Mouse (Mus musculus) thymus, adult 2 months (tissue): Measurements from ENCODE around the gene Rsrc1. TPM values are rescaled to one million over a fixed set of nuclear protein-coding genes. Genes with fewer than 3 reads are reported as not detected.

Source experiments
- DNase-seq: peaks from one replicate; pipeline ENCODE4 v3.0.0; 2021
- H3K27ac ChIP-seq: fragments of 200-500 bp; 2 replicates; pipeline ENCODE4 v1.5.1; 2012; ENCODE audit warnings: low read length, control low read depth; ENCODE audit not compliant: control insufficient read depth, insufficient read depth
- H3K27me3 ChIP-seq: fragments of 200-500 bp; 2 replicates; pipeline ENCODE4 v1.6.1; 2012; ENCODE audit warnings: mild to moderate bottlenecking, low read length, moderate library complexity, mixed read lengths; ENCODE audit not compliant: control insufficient read depth, insufficient read depth
- H3K36me3 ChIP-seq: fragments of 200-500 bp; 2 replicates; pipeline ENCODE4 v1.6.1; 2012; ENCODE audit warnings: mild to moderate bottlenecking, low read length, moderate library complexity; ENCODE audit not compliant: control insufficient read depth, insufficient read depth
- H3K4me1 ChIP-seq: fragments of 200-500 bp; replicated peaks from 2 replicates; pipeline ENCODE4 v1.6.1; 2012; ENCODE audit warnings: low read length; ENCODE audit not compliant: control insufficient read depth, insufficient read depth
- H3K4me3 ChIP-seq: fragments of 200-500 bp; 2 replicates; pipeline ENCODE4 v1.5.1; 2012; ENCODE audit warnings: mild to moderate bottlenecking, low read length, control low read depth, moderate library complexity; ENCODE audit not compliant: control insufficient read depth, insufficient read depth
- CTCF ChIP-seq: fragments of 200-500 bp; IDR thresholded peaks from 2 replicates; pipeline ENCODE4 v1.5.1; 2012; ENCODE audit warnings: mild to moderate bottlenecking, control low read depth, low read length, moderate library complexity, borderline replicate concordance; ENCODE audit not compliant: control insufficient read depth, poor library complexity, insufficient read depth; ENCODE audit errors: extremely low read depth
- POLR2A ChIP-seq: fragments of 200-500 bp; IDR thresholded peaks from 2 replicates; pipeline ENCODE4 v1.6.1; 2012; ENCODE audit warnings: mild to moderate bottlenecking, low read length, control low read depth, moderate library complexity; ENCODE audit not compliant: control insufficient read depth, poor library complexity, insufficient read depth; ENCODE audit errors: extremely low read depth
- WGBS: fragments of 180-500 bp; shearing (Covaris S2); methylation state at CpG from one replicate; pipeline ENCODE4 v1.1.7; 2018; 5-methylcytosine and 5-hydroxymethylcytosine counted together
- polyA plus RNA-seq: library from polyadenylated mRNA; depleted of rRNA; stranded (reverse); fragments of >200 nt; gene quantifications from 2 replicates; pipeline ENCODE4 v1.2.3, GENCODE M21; 2012

Gene Rsrc1
- polyA plus RNA-seq, 1 experiment = 5.1 TPM

DNA sequence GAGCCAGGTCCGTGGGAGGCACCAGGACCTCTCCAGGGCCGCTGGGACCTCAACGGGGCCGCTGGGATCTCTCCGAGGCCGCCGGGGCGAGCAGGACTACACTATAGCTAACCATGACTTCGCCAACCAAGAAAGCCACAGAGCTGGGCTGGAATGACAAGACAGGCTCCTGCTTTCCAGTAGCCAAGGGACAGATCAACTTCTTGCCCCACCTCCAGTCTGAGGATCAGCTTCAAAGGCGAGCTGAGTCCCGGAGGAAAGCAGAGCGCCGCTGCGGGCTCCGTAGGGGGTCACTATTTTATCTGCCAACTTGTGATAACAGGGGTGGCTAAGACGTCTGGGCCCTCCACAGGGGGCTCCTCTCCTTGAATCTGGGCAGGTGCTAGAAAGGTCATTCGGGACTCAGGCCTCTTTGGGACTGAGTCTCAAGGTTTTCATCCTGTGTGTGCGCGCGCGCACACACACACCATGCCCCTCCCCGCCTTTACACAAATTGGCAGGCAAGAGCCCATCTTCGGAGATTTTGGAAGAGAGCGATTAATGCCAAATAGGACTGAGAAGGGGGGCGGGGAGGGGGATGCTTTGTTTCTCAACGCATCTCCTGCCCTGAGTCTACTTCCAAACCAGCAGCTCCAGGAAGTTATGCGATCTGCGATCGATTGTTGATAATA, 10.4 kb upstream of the Rsrc1 start:
- no peak overlapping the region for H3K4me3 ChIP-seq
- peaks cover 14% of the 10 kb centered on the region; the same call in 1 of the 2 replicates for H3K27me3 ChIP-seq
- WGBS = 10% methylated on average over 29 of the region's 29 CpGs

DNA sequence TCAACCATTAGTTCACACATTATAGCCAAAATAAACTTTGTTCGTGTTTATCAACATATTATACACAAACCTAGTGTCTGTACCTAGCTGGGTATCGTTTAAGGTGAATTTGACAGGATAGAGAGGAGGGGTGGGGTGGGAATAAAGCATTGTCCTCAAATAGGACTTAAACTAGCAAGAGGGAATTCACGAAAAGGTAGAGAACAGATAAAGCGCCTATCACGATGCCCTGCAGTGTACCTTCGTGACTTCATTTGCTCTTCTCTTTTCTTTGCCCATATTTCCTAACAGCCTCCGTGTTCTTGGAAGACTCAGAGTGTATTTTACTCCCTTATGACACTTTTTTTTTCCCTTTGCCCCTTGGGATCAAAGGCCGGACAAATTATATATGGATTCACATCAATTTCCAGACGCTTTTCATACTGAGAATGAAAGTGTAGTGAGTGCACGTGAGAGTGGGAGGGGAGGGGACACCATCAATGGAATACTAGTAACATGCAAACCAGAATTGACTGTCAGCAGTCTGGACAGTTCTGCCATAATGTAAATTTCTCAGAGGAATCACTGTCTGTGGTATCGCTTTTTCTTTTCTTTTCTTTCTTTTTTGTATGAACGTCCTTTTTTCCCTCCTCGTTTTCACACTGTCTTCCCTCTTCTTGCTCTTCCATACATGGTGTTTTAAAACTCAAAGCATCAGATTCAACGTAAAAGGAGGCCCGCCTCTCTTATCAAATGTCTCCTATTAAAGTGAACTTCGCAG, 8.8 kb upstream of the Rsrc1 start:
- H3K36me3 ChIP-seq = no peaks in the 10 kb centered on the region
- WGBS = 15% methylated on average over 16 of the region's 16 CpGs
- no peak for TF ChIP-seq POLR2A
- no peak for TF ChIP-seq CTCF
- H3K27ac ChIP-seq = no peak overlapping the region
- DNase-seq = no peak
- peaks cover 7% of the 10 kb centered on the region; the same call in 1 of the 2 replicates for H3K4me1 ChIP-seq
- no peak overlapping the region for H3K4me3 ChIP-seq
- peaks cover 14% of the 10 kb centered on the region; the same call in 1 of the 2 replicates for H3K27me3 ChIP-seq

More for the DNA sequence above, 10.4 kb upstream of the Rsrc1 start:
- H3K4me1 ChIP-seq = peaks cover 7% of the 10 kb centered on the region; the same call in 1 of the 2 replicates
- H3K36me3 ChIP-seq = no peaks in the 10 kb centered on the region
- no peak overlapping the region for H3K27ac ChIP-seq
- DNase-seq = no peak
- TF ChIP-seq POLR2A = no peak
- no peak for TF ChIP-seq CTCF

DNA sequence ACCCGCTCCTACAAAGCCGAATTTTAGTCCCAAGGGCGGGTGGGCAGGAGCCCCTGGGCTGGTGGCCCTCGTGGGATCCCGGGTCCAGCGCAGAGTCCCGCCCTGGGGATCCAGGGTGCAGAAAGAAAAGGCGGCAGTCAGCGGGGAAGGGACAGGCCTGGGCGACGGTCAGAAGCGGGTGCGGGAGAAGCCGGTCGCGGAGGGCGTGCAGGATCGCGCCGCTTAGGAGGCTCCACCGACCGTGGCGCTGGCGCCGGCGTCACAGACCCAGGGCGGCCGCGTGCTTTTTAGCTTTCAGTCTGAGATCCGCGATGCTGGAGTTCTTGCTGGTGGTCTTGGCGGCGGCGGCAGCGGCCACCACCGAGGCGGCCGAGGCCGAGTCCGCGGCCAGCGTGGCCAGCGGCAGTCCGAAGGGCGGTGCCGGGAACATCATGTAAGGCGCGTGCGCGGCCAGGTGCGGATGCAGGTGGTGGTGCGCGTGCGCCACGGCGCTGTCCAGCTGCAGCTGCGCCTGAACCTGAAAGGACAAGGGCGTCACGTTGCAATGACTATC, 7.7 kb upstream of the Rsrc1 start:
- WGBS = 1% methylated on average over 59 of the region's 59 CpGs
- Histone ChIP-seq H3K4me3 (peak overlapping the region; percentile 47), H3K27me3 (peaks cover 14% of the 10 kb centered on the region; the same call in 1 of the 2 replicates), H3K4me1 (peaks cover 7% of the 10 kb centered on the region; the same call in 1 of the 2 replicates), H3K27ac (no peak overlapping the region), H3K36me3 (no peaks in the 10 kb centered on the region)
- peak; percentile 17 for DNase-seq
- TF ChIP-seq POLR2A (no peak), CTCF (no peak)

DNA sequence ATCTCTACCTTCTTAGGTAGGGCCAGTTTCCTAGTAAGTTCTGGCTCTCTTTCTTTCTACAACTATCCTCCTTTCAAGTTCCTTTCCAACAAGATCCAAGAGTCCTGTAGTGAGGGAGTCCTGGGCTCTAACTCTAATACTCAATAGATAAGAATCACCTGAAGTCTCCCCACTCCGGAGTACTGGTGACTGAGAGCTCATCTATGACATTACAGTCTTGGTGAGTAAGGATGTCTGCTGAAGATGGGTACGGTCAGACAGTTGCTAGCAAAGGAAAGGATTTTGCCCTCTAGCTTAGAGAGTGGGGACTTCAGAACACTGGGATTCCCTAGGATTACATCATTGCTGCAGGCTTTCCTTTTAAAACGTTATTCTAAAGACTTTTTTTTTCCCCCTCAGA, 6.7 kb upstream of the Rsrc1 start:
- no peak for TF ChIP-seq POLR2A
- TF ChIP-seq CTCF = no peak
- H3K4me1 ChIP-seq = peaks cover 7% of the 10 kb centered on the region; the same call in 1 of the 2 replicates
- no peaks in the 10 kb centered on the region for H3K36me3 ChIP-seq
- peaks cover 24% of the 10 kb centered on the region; the same call in 1 of the 2 replicates for H3K27me3 ChIP-seq
- no peak overlapping the region for H3K27ac ChIP-seq
- no peak for DNase-seq
- no peak overlapping the region for H3K4me3 ChIP-seq
- WGBS = 18% methylated on average over 3 of the region's 3 CpGs

DNA sequence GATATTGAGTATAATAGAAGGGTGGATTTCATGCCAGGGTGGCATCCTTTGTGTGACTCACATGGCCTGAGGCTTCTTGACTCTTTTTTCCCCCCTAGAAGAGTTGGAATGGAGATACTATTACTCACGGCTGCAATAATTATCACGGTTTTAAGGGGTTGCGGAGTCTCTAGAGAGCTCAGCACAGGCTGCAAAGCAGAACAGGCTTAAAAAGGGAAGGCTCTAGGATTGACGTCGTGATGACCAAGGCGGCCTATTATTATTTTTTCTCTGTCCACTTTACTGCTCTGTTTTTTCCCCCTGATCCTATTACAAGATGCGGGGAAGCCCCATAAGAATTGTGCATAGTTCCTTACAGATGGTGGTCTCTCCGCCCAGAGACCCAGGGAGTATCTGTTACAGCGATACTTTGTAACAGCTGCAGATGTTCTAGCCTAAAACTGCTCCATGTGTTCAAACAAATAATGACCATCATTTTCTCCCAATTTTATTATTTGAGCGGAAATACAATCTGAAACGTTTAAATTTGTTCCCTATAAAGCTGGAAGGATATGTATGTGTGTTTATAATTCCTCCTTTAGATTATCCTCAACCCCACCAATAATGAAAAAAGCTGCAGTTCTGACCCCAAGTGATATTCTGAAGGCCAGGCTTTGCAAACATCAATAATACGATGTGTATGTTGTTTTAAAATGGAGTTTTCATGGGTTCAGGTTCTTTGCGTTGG, 4.1 kb upstream of the Rsrc1 start:
- no peak overlapping the region for H3K27ac ChIP-seq
- 15% methylated on average over 13 of the region's 13 CpGs for WGBS
- TF ChIP-seq CTCF (no peak), POLR2A (no peak)

DNA sequence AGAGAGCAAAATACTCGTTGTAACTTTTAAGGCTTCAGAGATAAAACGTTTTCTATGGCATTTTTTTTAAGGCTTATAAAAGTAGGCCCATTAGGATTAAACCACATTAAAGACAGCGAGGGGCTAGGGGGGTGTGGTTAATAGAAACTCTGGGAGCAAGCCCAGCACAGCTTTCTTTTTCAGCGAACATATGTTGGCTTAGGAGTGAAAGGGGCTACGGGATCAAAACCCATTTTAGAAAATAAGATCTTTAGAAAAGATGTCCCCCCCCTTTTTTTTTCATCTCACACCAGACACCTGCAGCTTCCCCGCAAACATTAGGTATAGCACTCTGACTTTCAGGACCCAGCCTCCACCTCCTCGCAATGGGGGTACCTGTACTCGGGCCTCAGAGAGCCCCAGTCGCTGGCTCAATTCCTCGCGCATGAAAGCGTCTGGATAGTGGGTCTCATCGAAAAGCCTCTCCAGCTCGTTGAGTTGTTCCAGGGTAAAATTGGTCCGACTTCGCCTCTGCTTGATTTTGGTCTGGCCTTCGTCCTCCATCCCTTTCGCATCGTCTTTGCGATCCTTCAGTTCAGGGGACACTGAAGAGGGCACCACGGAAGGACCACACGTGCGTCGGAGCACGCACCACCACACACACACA, 3.3 kb upstream of the Rsrc1 start:
- no peak for TF ChIP-seq POLR2A
- TF ChIP-seq CTCF = no peak
- Histone ChIP-seq H3K27ac (no peak overlapping the region), H3K36me3 (no peaks in the 10 kb centered on the region), H3K4me1 (peaks cover 25% of the 10 kb centered on the region), H3K4me3 (no peak overlapping the region), H3K27me3 (peaks cover 33% of the 10 kb centered on the region)
- no peak for DNase-seq
- WGBS = 8% methylated on average over 25 of the region's 25 CpGs

More for the DNA sequence above, 4.1 kb upstream of the Rsrc1 start:
- Histone ChIP-seq H3K27me3 (peaks cover 29% of the 10 kb centered on the region), H3K4me1 (peaks cover 21% of the 10 kb centered on the region), H3K36me3 (no peaks in the 10 kb centered on the region), H3K4me3 (no peak overlapping the region)
- DNase-seq = no peak
